Mouse (Mus musculus) forebrain, embryonic 15.5 days (tissue): ENCODE measurements around the gene Nrl. TPM values are rescaled to one million over a fixed set of nuclear protein-coding genes. Genes with fewer than 3 reads are reported as not detected.

Experiments
- ATAC-seq: fragments of 200-750 bp; cut with Nextera tagmentation; replicated peaks from 2 replicates; pipeline ENCODE4 v1.8.0; 2017; ENCODE audit warnings: mild to moderate bottlenecking, moderate TSS enrichment, moderate library complexity
- H3K27ac ChIP-seq: fragments of 300-500 bp; sonication (generic); replicated peaks from 2 replicates; pipeline ENCODE4 v1.5.1; 2015; ENCODE audit warnings: mild to moderate bottlenecking, inconsistent platforms
- H3K27me3 ChIP-seq: fragments of 300-500 bp; sonication (generic); 2 replicates; pipeline ENCODE4 v1.6.1; 2015; ENCODE audit warnings: inconsistent platforms
- H3K36me3 ChIP-seq: fragments of 300-500 bp; sonication (generic); 2 replicates; pipeline ENCODE4 v1.6.1; 2015; ENCODE audit warnings: mild to moderate bottlenecking, inconsistent platforms
- H3K4me1 ChIP-seq: fragments of 300-500 bp; sonication (generic); 2 replicates; pipeline ENCODE4 v1.6.1; 2015; ENCODE audit warnings: inconsistent platforms
- H3K4me2 ChIP-seq: fragments of 300-500 bp; sonication (generic); replicated peaks from 2 replicates; pipeline ENCODE4 v1.6.1; 2015; ENCODE audit warnings: mild to moderate bottlenecking, inconsistent platforms
- H3K4me3 ChIP-seq: fragments of 300-500 bp; sonication (generic); 2 replicates; pipeline ENCODE4 v1.5.1; 2015; ENCODE audit warnings: mild to moderate bottlenecking, inconsistent platforms
- H3K9ac ChIP-seq: fragments of 300-500 bp; sonication (generic); replicated peaks from 2 replicates; pipeline ENCODE4 v1.6.1; 2015; ENCODE audit warnings: mild to moderate bottlenecking, inconsistent platforms
- H3K9me3 ChIP-seq: fragments of 300-500 bp; sonication (generic); 2 replicates; pipeline ENCODE4 v1.6.1; 2016; ENCODE audit warnings: inconsistent platforms
- WGBS: fragments of 180-500 bp; shearing (Covaris S2); methylation state at CpG from one replicate; pipeline ENCODE4 v1.1.7; 2015; ENCODE audit warnings: mixed read lengths; 5-methylcytosine and 5-hydroxymethylcytosine counted together
- polyA plus RNA-seq: library from polyadenylated mRNA; unstranded; fragments of >200 nt; fragmentation: Nextera tagmentation; extraction: Ambion mirVana; gene quantifications from 2 replicates; pipeline ENCODE4 v1.2.1, GENCODE M21; 2015

The Nrl gene
- polyA plus RNA-seq, 1 experiment from 2014 or later: 0.09 TPM

DNA sequence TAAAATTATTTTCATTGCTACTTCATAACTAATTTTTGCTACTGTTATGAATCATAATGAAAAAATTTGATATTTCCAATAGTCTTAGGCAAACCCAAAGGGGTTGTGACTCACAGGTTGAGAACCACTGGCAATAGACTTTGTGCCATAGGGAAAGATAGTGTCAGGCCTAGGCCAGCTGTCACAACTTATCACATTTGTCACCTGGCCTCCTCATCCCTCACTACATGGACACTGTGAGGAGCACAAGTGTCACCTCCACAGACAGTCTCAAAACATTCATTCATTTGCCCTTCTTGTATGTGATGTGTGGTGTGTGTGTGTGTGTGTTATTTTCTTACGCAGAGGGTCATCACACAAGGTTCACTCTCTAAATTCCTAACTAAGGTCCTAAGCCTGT, 47.4 kb downstream of the Nrl start:
- ATAC-seq: no peak
- peaks cover 6% of the 10 kb centered on the region; the same call in 1 of the 2 replicates for H3K4me1 ChIP-seq
- H3K27ac ChIP-seq: no peak overlapping the region
- no peaks in the 10 kb centered on the region for H3K36me3 ChIP-seq
- no peaks in the 10 kb centered on the region for H3K9me3 ChIP-seq
- H3K27me3 ChIP-seq: no peaks in the 10 kb centered on the region
- no peak overlapping the region for H3K4me3 ChIP-seq
- no peak overlapping the region for H3K9ac ChIP-seq
- 100% methylated on average over 1 of the region's 1 CpGs for WGBS
- no peak overlapping the region for H3K4me2 ChIP-seq

DNA sequence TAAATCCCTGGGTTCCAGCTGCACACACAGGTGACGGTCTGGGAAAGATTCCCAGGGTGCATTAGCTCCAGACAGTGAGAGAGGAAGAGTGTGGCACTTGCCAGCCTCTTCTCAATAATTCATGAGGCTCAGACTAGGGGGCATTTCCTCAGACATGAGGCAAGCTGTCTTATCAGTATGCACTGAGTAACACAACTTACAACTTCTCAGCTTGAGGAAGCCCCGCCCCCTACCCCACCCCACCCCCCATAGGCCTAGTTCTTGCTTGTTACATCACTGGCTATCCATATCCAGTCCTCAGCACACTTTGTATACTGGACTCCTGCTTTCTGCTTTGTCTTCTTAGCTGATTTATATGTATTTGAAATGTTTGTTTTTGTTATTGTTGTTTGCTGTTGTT, 49.1 kb downstream of the Nrl start:
- ATAC-seq: no peak

GRCm38 (mm10) chr14:55470806-55471205, 54.0 kb downstream of the Nrl start:
- no peaks in the 10 kb centered on the region for H3K27me3 ChIP-seq
- H3K27ac ChIP-seq: no peak overlapping the region
- WGBS: 25% methylated on average over 10 of the region's 10 CpGs
- H3K9ac ChIP-seq: no peak overlapping the region
- H3K9me3 ChIP-seq: no peaks in the 10 kb centered on the region
- H3K4me1 ChIP-seq: no peaks in the 10 kb centered on the region
- no peak overlapping the region for H3K4me3 ChIP-seq
- no peak for ATAC-seq
- no peaks in the 10 kb centered on the region for H3K36me3 ChIP-seq
- no peak overlapping the region for H3K4me2 ChIP-seq

More for the DNA sequence above, 49.1 kb downstream of the Nrl start:
- H3K4me1 ChIP-seq: peaks cover 6% of the 10 kb centered on the region; the same call in 1 of the 2 replicates
- H3K9ac ChIP-seq: no peak overlapping the region
- WGBS: 62% methylated on average over 2 of the region's 2 CpGs
- no peak overlapping the region for H3K4me2 ChIP-seq
- H3K36me3 ChIP-seq: no peaks in the 10 kb centered on the region
- no peaks in the 10 kb centered on the region for H3K27me3 ChIP-seq
- no peak overlapping the region for H3K4me3 ChIP-seq
- H3K27ac ChIP-seq: no peak overlapping the region
- H3K9me3 ChIP-seq: no peaks in the 10 kb centered on the region

- no peak overlapping the region for H3K4me3 ChIP-seq
- no peak overlapping the region for H3K4me2 ChIP-seq
- ATAC-seq: no peak
- H3K27ac ChIP-seq: no peak overlapping the region
- H3K36me3 ChIP-seq: no peaks in the 10 kb centered on the region
- 86% methylated on average over 6 of the region's 6 CpGs for WGBS
- no peak overlapping the region for H3K9ac ChIP-seq
- no peaks in the 10 kb centered on the region for H3K4me1 ChIP-seq
- no peaks in the 10 kb centered on the region for H3K27me3 ChIP-seq
- H3K9me3 ChIP-seq: no peaks in the 10 kb centered on the region
Observed at GRCm38 (mm10) chr14:55469821-55470220, 55.0 kb downstream of the Nrl start.

DNA sequence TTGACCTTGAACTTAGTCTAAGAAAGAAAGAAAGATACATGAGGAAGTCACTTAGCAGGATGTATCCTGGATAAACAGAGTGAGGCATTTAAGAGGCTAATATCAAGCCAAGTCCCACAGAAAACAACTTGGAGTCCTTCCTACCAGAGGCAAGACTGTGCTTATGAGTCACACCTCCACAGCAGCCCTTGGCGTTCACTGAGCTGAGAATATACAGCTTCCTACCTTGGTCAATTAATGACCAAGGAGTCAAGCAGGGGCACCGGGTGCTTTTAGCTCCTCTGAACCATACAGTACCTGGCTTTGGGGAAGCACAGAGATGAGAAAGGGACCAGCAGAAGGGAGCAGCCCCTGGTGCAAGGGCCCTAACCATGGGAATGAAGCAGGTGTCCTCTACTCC, 55.7 kb downstream of the Nrl start:
- 82% methylated on average over 2 of the region's 2 CpGs for WGBS
- H3K4me2 ChIP-seq: no peak overlapping the region
- H3K9me3 ChIP-seq: no peaks in the 10 kb centered on the region
- ATAC-seq: no peak
- no peaks in the 10 kb centered on the region for H3K27me3 ChIP-seq
- no peaks in the 10 kb centered on the region for H3K36me3 ChIP-seq
- H3K9ac ChIP-seq: no peak overlapping the region
- H3K4me1 ChIP-seq: no peaks in the 10 kb centered on the region
- H3K4me3 ChIP-seq: no peak overlapping the region
- H3K27ac ChIP-seq: no peak overlapping the region

Other genes with a start within 250 kb of the Nrl start
- 49.6 and 60.0 TPM in 2 replicates for gene Dhrs4, start 46.2 kb downstream of the Nrl start, polyA plus RNA-seq
- gene Carmil3, start 34.3 kb downstream of the Nrl start, polyA plus RNA-seq: 30.2 and 33.4 TPM in 2 replicates
- gene Cpne6, start 14.5 kb downstream of the Nrl start, polyA plus RNA-seq: 9.1 and 10.3 TPM in 2 replicates
- gene Pck2, start 15.3 kb upstream of the Nrl start, polyA plus RNA-seq: 18.2 and 25.1 TPM in 2 replicates
- gene Dcaf11, start 35.0 kb upstream of the Nrl start, polyA plus RNA-seq: 121 and 132 TPM in 2 replicates
- 0.49 and 0.60 TPM in 2 replicates for gene A730061H03Rik, start 35.4 kb upstream of the Nrl start, polyA plus RNA-seq
- gene Fitm1, start 50.6 kb upstream of the Nrl start, polyA plus RNA-seq: not detected in 2 replicates
- gene Psme1, start 53.1 kb upstream of the Nrl start, polyA plus RNA-seq: 187 and 189 TPM in 2 replicates
- 15.0 and 16.0 TPM in 2 replicates for gene Emc9, start 60.3 kb upstream of the Nrl start, polyA plus RNA-seq
- 187 and 211 TPM in 2 replicates for gene Psme2, start 66.1 kb upstream of the Nrl start, polyA plus RNA-seq
- 17.7 TPM in 2 replicates for gene Rnf31, start 66.7 kb upstream of the Nrl start, polyA plus RNA-seq
- 7.2 and 8.1 TPM in 2 replicates for gene Irf9, start 78.6 kb upstream of the Nrl start, polyA plus RNA-seq
- 11.3 and 11.5 TPM in 2 replicates for gene Rec8, start 93.1 kb upstream of the Nrl start, polyA plus RNA-seq
- gene Ipo4, start 111.0 kb upstream of the Nrl start, polyA plus RNA-seq: 82.0 and 82.1 TPM in 2 replicates
- gene Gm49378, start 112.9 kb upstream of the Nrl start, polyA plus RNA-seq: 1.4 and 2.0 TPM in 2 replicates
- 61.7 and 67.2 TPM in 2 replicates for gene Tm9sf1, start 118.8 kb upstream of the Nrl start, polyA plus RNA-seq
- 0.38 and 0.53 TPM in 2 replicates for gene Tssk4, start 125.2 kb upstream of the Nrl start, polyA plus RNA-seq
- 66.0 and 68.5 TPM in 2 replicates for gene Mdp1, start 135.5 kb upstream of the Nrl start, polyA plus RNA-seq
- gene Gmpr2, start 147.0 kb upstream of the Nrl start, polyA plus RNA-seq: 56.7 and 62.2 TPM in 2 replicates
- gene Nedd8, start 147.1 kb upstream of the Nrl start, polyA plus RNA-seq: 563 and 611 TPM in 2 replicates
- 32.9 and 36.2 TPM in 2 replicates for gene Tinf2, start 156.8 kb upstream of the Nrl start, polyA plus RNA-seq
- gene Tgm1, start 188.9 kb upstream of the Nrl start, polyA plus RNA-seq: 0.09 and 0.20 TPM in 2 replicates
- 49.9 and 51.4 TPM in 2 replicates for gene Rabggta, start 197.3 kb upstream of the Nrl start, polyA plus RNA-seq
- gene Dhrs1, start 220.7 kb upstream of the Nrl start, polyA plus RNA-seq: 77.1 and 82.7 TPM in 2 replicates
- gene Nop9, start 220.7 kb upstream of the Nrl start, polyA plus RNA-seq: 39.7 and 41.4 TPM in 2 replicates
- gene Cideb, start 233.5 kb upstream of the Nrl start, polyA plus RNA-seq: 0.15 and 0.29 TPM in 2 replicates
- 0.10 and 0.24 TPM in 2 replicates for gene Ltb4r2, start 236.4 kb upstream of the Nrl start, polyA plus RNA-seq
- 0.26 TPM in 1 of 2 replicates, not detected in the other for gene Ltb4r1, start 241.0 kb upstream of the Nrl start, polyA plus RNA-seq